Mouse (Mus musculus) cerebellum, postnatal 14 days (tissue): ENCODE measurements around the gene Tbc1d9b.
"Not testable (repeated sequence)": the region's sequence is repeated elsewhere in the genome, so short reads cannot be mapped to it uniquely, and the experiment has no call there.

Experiments
- DNase-seq, 2 experiments: peaks; one replicate each; pipeline ENCODE4 v3.0.0; 2021; ENCODE audit warnings: mixed read lengths in 2 of 2

Tbc1d9b gene

DNA sequence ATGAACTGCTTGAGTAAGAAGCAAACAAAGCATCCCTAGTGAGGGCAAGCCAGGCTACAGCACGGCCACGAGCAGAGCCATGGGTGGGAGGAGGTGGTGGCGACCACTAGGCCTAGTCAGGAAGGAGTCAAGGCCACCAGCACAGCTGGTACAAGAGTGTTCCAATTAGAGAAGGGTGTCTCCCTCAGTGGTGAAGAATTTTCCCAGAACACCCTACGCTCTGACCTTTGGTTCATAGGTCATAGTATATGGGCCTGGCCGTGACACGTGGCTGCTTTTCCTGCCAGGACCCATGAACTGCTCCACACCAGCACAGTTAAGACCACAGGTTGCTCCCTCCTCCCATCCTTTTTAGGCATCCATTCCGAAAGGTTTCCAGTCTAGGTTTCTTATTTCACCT lies 8.4 kb downstream of the Tbc1d9b start:
- DNase-seq, result no peak

DNA sequence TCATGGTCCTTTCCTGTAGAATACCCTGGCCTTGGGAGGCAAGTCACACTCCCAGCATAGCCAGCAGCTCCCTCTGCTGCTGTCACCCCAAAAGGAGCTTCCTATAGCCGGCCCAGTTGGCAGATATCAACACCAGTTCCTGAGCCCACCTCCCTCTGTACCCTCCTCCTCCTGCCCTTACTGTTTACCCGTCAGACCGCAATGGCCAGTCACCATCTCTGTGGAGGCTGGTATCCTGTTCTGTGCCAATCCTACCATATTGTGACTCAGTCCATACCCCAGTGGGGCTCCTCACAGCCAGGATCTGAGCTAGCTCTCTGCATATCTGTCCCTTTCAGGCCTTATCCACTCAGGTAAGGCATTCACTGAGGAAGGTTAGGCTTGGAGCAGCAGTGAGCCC lies 14.3 kb downstream of the Tbc1d9b start:
- DNase-seq, result no peak

DNA sequence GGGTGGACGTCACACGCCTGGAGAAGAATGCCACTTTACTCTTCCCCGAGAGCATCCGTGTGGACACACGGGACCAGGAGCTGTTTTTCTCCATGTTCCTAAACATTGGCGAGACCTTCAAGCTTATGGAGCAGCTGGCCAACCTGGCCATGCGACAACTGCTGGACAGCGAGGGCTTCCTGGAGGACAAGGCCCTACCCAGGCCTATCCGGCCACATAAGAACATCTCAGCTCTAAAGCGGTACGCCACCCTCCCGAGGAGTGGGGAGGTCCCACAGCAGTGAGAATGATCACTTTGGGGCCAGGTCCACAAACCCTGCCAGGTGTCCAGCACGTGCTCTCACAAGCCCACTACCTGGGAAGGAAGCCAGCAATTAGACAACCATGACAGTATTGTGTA lies 14.9 kb downstream of the Tbc1d9b start:
- no peak for DNase-seq

GRCm38 (mm10) chr11:50147267-50147957 lies 16.2 kb downstream of the Tbc1d9b start:
- DNase-seq, result no peak

- peak; percentile 40 to 42 for DNase-seq
Measured at GRCm38 (mm10) chr11:50147958-50148476, 16.8 kb downstream of the Tbc1d9b start.

DNA sequence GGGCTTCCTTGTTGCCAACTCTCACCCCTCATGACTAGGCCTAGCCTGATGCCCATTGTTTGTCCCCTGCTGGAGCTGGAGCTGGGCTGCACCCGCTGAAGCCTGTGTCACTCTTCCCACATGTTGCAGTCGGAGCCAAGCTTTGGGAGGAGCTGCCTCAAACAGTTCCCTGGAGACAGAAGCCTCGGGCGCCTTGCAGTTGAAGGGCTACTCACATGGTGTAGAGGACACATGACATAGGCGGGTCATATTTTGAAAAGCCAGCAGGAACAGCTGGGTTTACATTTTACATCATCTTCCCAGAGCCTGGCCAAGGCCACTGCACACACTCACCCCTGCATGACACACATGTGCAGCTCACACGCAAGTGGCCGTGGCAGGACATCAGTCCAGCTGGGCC lies 18.0 kb downstream of the Tbc1d9b start:
- DNase-seq, result no peak

- DNase-seq, result no peak
Measured at GRCm38 (mm10) chr11:50149603-50150150, 18.5 kb downstream of the Tbc1d9b start.

- DNase-seq, result no peak
Measured at GRCm38 (mm10) chr11:50151374-50151773, 20.2 kb downstream of the Tbc1d9b start.

DNA sequence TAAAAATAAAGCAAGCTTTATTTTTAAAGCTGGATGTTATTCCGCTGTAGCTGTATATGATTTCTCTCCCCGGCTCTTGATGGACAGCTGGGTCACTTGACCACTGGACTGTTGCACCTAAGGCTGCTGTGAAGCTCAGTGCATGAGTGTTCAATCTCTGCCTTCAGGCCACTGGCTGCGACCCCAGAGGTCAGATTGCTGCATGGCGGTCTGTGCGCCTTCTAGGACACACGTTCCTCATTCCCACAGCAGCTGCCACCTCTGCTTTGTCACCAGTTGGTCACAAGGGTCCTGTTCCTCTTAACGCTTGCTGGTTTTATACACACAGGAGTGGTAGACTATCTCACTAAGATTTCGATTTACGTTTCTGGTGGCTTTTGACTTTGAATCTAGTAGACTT lies 23.0 kb downstream of the Tbc1d9b start:
- DNase-seq, result no peak

GRCm38 (mm10) chr11:50154777-50155520 lies 23.8 kb downstream of the Tbc1d9b start:
- no peak for DNase-seq

GRCm38 (mm10) chr11:50155785-50156184 lies 24.6 kb downstream of the Tbc1d9b start:
- DNase-seq, result no peak

GRCm38 (mm10) chr11:50156725-50157258 lies 25.6 kb downstream of the Tbc1d9b start:
- DNase-seq, result peak; percentile 55 to 64

GRCm38 (mm10) chr11:50158346-50158745 lies 27.1 kb downstream of the Tbc1d9b start:
- DNase-seq, result no peak

DNA sequence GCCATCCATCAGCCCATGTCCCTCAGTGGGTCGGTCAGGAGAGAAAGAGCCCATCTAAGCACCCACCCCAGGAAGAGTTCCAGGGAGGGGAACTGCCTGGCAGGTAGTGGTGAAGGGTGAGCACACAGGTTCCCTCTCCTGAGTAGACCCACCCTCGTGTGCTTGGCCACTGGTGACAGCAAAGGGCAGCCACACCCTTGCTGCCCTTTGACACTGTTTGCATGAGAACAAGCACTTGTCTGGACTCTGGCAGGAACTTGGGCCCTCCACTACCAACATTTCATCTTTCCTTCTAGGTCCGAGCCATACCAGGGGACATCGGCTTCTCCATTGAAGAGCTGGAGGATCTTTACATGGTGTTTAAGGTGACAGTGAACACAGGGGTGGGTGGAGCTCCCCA lies 28.2 kb downstream of the Tbc1d9b start:
- DNase-seq, result no peak

DNA sequence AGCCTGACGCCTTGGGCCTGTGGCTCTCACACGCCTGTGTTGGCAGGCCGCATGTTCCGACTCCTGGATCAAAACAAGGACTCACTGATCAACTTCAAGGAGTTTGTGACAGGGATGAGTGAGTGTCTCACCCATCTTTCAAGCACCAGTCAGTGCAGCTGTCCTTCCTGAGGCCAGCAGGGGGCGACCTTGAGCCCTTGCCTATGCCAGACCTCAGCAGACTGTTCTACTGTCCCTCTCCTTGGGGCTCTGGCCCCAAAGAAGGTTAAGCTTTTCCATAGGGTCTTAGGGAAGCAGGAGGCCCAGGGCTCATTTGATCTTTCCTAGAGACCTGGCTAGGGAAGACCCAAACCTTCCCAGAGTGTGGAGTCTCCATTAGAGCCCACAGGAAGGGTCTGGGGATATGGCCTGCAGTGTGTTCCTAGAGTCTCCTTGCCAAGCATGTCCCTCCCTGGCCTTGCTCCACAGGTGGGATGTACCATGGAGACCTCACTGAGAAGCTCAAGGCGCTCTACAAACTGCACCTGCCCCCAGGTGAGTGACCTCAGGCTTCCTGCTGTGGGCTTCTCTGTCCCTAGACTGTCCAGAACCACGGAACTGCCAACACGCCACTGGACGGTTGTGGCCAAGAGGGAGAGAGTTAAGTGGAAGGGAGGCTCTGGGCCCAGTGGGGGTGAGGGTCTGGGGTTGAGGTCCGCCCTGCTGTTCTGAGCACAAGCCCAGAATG lies 30.5 kb downstream of the Tbc1d9b start:
- DNase-seq, result peak; percentile 67 to 79

DNA sequence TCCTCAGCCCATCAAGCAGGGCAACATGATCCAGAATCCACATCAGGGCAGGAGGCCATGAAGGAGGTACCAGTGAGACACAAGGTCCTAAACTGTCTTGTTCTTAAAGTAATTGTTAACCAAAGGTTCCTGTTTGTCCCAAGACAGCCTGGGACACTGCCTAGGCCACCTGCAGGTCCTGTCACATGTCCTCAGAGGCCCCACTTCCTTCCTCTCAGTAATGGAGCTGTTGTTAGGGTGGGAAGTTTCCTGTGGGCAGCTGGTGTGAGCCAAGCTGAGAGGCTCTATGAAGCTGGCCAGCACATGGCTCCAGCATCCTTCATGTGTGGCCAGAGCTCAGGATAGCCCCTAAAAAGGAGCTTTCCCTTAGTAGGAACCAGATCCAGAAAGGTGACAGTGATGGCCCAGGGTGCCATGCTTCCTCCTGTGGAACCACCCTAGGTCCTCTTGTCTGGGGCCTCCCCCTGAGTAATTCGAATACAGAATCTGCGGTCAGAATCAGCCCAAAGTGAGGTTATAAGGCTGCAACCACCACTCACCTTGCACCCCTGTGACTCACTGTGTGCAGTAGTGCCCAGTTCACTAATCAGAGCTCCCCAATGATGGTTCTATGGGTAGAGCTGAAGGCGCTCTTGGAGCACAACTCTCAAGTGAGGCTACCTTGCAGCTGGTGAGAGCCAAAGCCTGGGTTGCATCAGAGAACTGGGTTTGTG lies 31.3 kb downstream of the Tbc1d9b start:
- DNase-seq, result no peak

- no peak for DNase-seq
Measured at GRCm38 (mm10) chr11:50168352-50168751, 37.2 kb downstream of the Tbc1d9b start.

DNA sequence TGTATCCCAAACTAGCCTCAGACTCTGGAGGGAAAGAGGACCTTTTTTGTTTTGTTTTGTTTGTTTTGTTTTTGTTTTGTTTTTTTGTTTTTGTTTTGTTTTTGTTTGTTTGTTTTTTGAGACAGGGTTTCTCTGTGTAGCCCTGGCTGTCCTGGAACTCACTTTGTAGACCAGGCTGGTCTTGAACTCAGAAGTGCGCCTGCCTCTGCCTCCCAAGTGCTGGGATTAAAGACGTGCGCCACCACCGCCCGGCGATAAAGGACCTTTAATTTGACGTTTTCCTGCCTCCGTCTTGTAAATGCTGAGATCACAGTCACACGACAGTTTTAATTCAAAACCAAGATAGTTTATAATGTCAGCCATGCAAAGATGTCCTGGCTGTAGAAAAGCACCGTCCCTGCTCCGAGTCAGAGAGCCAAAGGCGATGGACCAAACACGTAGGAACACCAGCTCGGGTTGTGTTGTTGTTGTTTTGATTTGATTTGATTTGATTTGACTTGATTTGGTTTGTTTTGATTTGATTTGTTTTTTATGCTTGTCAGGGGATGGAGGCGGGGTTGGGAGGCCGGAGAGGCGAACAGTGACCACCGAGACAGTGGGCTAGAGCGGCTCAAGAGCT lies 43.0 kb downstream of the Tbc1d9b start, which contains the start of gene Mrnip:
TSS of gene Mrnip (plus strand) at position 334 of the 619 bp plus-strand sequence.
- DNase-seq, result not testable (repeated sequence)

DNA sequence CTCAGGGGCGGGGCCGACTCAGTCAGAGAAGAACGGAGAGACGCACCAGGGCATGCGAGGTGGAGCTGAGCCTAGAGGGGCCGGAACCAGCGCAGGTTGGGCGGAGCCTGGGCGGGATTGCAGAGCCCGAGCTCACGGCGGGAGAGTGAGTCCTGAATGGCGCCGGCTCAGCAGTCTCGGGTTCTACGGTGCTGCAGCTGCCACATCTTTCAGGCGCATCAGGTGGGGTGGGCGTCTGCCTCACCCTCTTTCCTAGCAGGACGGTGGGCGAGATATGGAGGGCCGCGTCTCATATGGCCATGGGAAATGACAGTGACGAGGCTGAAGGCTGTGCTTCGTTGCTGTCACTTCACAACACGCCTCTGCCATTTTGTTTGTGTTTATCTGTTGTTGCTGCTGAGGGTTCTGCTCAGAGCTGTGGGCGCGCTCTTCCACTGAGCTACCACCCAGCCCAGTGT lies 43.6 kb downstream of the Tbc1d9b start:
- DNase-seq, result peak; percentile 98

DNA sequence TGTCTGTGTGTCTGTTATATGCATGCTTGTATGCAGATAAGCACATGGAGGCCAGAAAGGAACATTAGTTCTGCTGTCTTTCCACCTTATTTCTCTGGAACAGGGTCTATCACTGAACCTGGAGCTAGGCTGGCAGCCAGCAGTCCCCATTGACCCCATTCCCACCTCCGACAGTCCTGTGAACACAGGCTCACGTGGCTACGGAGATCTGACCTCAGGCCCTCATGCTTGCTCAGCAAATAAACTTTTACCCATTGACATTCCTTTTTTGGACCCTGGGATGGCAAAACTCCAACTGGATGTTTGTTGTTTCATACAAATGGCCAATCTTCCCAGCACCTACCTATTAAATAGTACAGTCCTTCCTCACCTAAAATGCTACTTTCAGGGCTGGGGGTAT lies 45.2 kb downstream of the Tbc1d9b start:
- DNase-seq, result no peak

DNA sequence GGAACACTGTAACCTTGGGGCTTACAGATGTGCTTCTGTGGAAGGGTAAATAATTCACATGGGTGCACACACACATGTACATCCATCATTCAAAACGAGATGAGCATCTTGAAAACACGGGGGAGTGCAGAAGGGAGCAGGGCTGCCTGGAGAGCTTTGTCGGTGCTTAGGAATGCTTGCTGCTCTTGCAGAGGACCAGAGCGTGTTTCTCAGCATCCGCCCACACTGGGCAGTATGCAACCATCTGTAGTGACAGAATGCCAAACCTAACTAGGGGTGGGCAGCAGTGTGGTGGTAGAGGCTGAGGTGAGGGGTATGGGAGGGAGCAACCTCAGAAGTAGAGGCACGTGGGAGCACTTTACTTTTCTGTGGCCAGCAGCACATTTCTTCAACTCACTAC lies 45.9 kb downstream of the Tbc1d9b start:
- DNase-seq, result no peak
